Mouse (Mus musculus): ENCODE results near the gene Adipor2.
A peak's percentile ranks its signal among the peaks of the same experiment; 100 is the strongest.
"Not testable (repeated sequence)": the region's sequence is repeated elsewhere in the genome, so short reads cannot be mapped to it uniquely, and the experiment has no call there.

Adipor2 gene

DNA sequence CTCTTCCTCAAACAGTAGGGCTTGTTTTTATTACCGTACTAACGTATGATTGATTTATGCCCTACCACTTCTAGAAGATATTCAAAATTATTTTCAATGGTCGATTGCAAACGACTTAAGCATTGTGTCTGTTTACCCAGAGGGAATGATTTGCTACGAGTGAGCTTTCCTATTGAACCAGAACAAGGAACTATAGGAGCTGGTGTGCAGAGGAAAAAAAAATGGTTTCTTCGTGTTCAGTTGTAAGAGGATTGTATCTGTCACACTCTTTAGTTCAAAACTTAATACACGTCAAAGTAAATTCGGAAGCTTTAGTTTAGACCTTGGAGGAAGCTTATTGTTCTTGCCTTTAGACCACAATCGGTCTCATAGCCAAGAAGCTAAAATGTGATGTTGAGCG is 28.4 kb downstream of the Adipor2 start:
- no peak for DNase-seq

DNA sequence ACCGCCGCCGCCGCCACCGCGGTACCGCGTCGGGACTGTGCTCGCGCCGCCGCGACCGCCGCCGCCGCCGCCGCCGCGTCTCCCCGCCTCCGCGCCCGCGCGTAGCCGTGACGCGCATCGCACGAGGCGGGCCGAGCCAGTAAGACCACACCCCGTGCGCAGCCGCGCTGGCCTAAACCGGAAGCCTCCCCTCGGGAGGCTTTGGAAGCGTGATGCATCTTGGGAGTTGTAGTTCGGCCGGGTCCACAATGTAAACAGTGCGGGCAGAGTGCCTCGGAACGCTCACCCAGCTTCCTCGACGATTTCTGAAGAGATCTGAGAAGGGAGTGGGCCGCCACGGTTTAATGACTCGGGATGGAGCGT is 28.9 kb downstream of the Adipor2 start:
- DNase-seq = peak; percentile 96 to 97

DNA sequence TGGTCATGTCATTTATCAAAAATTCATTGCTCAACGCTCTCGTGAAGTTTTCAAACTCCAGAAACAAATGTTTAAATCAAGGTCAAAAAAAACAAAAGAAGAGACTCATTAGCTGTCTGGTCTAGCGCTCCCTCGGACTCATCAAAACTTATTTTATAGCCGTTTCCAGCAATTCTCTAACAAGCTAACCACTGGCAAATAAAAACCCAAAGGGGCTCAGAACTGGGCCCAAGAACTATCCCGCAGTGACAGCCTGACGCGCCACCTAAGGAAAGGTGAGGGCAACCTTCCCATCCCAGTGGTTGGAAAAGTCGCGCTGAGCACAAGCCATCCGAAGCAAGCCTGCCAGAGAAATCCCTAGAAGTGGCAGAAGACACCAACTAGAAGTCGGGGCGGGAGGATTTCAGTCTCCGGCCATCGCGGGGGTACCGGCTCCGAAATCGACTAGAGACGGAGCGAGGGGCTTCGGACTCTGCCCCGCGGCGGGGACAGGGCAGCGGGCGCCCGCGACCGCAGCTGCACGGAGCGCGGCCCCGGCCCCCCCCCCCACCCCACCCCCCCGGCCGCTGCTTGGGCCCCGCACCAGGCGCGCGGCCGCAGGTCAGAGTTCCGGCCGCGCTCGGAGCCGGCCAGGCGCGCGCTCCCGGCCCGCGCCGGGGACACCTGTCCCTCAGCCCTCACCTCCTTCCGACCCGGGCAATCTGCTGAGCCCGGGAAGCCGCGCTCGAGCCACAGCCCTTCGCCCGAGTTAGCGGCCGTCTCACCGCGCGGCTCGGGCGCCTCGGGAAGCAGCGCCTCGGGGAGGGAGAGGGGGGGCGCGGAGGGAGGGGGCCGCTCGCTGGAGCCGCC is 29.5 kb downstream of the Adipor2 start:
- DNase-seq = peak in 1 of 2 experiments; percentile 31

GRCm38 (mm10) chr6:119386821-119387220 is 30.7 kb downstream of the Adipor2 start:
- DNase-seq = no peak

GRCm38 (mm10) chr6:119386421-119386820 is 31.1 kb downstream of the Adipor2 start:
- DNase-seq = no peak

DNA sequence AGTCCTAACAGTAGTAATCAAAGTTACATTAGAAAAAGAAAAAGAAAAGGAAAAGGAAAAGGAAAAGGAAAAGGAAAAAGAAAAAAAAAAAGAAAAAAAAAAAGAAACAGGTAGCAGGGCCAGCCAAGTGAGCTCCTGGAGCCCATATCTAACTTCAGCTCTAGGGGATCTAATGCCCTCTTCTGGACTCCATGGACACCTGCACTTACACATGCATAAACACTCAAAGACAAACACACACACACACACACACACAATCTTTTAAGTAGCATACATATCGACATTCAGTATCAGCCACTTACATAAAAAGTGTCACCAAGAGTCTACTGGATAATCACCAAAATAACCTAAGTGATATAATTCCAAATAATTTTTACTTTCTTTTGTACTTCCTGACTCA is 31.8 kb downstream of the Adipor2 start:
- DNase-seq = no peak

GRCm38 (mm10) chr6:119378631-119379030 is 38.9 kb downstream of the Adipor2 start:
- no peak for DNase-seq

DNA sequence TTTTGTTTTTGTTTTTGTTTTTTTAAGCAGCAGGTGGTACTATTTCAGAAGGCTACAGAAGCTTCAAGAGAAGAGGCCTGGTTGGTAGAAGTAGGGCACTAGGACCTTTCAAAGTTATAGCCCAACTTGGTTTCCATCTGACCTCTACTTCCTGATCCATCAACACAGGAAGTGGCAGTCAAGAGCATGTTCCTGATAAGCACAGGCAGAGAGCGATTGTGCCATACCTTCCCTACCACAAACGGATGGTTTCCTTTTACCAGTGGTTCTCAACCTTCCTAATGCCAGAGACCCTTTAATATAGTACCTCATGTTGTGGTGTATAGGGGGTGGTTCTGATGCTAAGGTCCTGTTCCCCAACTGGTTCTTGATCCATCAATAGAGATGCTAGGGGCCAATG is 39.9 kb downstream of the Adipor2 start:
- peak; percentile 30 to 67 for DNase-seq

DNA sequence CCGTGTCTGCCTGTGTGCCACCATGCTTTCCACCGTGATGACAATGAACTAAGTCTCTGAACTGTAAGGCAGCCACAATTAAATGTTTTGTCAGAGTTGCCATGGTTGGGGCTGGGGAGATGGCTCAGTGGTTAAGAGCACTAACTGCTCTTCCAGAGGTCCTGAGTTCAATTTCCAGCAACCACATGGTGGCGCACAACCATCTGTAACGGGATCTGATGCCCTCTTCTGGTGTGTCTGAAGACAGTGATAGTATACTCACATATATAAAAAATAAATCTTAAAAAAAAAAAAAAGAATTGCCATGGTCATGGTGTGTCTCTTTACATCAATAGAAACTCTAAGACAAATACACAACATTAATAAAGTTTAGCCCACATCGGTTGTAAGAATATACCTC is 42.5 kb downstream of the Adipor2 start:
- DNase-seq = no peak

DNA sequence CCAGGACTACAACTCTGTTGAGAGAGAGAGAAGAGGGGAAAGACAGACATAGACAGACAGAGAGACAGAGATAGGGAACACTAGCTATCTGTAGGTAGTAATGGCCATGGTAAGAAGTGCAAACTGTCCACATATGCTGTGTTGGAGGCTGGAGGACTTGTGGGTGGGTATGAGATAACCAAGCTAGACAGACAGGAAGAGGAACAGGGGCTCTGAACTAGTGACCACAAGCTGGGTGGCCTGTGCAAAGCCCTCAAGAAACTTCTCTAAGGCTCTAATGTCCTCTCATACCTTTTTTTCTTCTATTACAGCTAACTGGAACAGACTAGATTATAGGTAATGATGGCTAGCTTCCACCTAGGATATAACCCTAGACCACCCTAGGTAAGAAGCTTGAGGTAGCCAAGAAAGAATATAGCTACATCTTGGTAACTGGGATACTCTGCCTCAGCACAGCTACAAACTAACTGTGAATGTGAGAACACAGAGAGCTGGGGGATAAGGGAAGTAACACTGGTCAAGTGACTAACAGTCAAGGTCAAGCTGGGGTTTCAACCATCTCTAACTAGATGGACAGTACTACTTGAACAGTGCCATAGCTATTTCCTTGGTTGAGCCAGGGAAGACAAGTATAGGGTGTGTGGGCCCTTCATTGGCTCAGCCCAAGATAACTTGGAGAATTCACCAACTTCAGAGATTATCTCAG is 44.4 kb downstream of the Adipor2 start:
- DNase-seq = no peak

GRCm38 (mm10) chr6:119372237-119372636 is 45.3 kb downstream of the Adipor2 start:
- no peak for DNase-seq

DNA sequence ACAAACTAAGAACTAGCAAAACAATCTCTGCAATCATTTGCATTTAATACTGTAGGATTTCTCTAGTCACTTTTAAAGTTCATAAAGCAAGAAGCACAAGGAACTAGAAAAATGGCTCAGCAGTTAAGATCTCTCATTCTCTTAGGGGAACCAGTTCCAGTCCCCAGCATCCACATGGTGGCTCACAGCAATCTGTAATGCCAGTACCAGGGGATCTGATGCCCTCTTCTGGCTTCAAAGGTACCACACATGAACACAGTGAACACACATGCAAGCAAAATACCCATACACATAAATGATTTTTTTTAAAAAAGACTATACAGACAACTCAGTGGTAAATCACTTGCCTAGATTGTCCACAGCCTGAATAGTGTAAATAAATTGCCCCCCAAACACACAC is 45.9 kb downstream of the Adipor2 start:
- no peak for DNase-seq

GRCm38 (mm10) chr6:119367382-119367781 is 50.1 kb downstream of the Adipor2 start:
- DNase-seq = no peak

DNA sequence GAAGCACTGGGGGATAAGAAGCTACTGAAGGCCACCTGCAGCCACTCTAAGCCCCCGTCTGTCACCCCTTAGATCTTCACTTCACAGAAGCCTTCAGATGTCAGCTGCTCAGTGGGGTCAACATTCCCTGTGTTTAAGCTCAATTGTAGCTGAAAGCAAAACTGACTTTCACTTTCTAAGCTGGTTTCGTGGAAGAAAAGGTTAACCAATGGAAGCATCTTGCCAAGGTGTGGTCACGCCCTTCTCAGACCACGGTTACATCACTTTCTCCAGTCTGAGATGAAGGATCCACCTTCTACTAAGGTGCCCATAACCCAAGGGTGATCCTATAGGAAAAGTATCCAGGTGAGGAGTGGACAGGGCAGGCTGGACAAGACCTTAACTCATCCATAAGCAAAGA is 50.7 kb downstream of the Adipor2 start:
- not testable (repeated sequence) for DNase-seq

DNA sequence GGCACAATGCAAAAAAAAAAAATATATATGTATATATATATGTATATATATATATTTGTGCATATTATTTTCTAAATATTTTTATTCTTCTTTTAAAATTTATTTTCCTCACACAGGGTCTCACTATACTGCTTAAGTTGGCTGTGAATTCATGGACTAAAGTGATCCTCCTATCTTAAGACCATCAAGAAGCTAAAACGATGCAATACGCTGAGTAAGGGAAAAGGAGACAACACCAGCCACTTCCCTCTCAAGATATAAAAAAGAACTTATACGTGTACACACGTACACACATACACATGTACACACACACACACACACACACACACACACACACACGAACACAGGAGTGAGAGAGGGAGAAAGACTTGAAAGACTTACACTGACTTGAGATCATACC is 53.9 kb downstream of the Adipor2 start:
- DNase-seq = no peak

DNA sequence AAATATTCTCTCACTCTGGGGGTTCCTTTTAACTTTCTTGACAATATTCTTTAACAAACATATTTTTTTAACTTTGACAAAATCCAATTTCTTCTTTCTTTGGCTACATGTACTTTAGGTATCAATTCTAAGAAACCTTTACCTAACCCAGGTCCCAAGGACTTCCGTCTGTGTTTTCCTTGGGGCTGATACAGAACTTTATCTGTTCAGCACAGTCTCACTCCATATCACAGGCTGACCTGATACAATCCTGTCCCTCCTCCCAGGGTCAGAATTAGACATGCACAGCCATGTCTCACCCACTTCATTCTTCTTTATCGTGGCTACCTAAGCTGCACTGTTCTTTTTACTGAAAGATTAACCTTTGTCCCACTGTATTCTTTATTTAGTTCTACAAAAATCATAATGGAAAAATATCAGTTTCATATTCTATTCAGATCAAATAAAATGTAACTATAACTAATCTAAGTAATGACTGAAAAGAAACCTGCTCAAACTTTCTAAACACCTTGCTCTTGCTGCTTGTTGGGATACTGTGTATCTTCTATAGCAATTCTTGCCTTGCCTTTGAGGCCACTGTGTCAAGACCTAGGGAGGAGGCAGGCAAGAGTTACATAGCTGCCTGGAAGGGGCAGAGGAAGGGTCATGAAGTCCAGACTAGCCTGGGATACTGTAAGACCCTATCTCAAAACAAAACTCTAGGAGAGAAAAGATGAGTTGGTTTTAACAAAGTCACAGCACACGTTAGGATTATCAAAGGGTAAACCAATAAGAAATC is 56.4 kb downstream of the Adipor2 start:
- no peak for DNase-seq

DNA sequence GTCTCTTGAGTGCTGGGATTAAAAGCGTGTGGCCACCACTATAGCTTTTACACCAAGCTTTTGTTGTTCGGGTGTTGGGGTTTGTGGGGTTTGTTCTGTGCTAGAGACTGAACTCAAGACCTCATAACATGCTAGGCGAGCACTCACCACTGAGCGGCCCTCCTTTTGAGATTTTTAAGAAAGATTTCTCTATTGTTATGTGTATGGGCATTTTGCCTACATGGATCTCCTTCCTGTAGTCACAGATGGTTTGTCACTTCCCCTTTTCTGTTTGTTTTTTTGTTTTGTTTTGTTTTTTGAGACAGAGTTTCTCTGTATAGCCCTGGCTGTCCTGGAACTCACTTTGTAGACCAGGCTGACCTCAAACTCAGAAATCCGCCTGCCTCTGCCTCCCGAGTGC is 57.3 kb downstream of the Adipor2 start:
- DNase-seq = not testable (repeated sequence)

GRCm38 (mm10) chr6:119358020-119358571 is 59.4 kb downstream of the Adipor2 start:
- DNase-seq = no peak

DNA sequence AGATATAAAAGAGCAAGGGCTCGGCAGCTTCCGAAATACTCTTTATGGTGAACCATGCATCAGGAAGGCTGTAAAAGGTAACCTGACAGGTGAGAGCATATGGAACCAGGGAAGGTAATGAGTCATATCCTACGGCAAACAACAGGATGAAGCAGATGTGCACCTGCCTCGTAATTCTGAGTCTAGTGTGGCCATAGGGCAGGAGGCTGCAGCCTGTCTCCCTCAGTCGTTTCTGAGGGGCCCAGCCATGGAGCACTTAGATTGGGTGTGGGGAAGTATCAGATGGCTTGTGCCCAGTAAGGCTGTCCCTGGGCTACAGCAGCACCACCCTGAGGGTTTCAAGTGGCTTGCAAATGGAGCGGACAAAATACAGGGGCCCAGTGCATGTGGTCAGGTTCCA is 65.0 kb downstream of the Adipor2 start:
- no peak for DNase-seq

DNA sequence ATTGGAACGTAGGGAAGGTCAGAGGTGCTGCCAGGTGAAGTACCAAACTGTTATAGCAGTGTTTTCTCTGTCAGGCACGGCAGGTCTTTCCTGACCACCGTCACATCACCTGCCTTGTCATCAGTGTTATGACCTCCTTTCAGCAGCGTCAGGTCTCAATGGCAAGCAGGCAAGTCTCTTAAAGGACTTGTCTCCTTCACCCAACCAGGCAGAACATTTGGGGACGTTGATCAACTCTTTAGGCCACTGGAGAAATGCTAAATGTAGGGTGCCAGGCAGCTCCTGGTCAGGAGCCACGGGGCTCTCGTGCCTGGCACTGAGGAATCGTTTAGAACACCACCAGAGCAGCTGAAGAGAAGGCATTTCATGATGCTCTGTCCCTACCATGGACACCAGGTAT is 65.8 kb downstream of the Adipor2 start:
- DNase-seq = no peak

- no peak for DNase-seq
These were observed 66.8 kb downstream of the Adipor2 start for GRCm38 (mm10) chr6:119350703-119351198.

GRCm38 (mm10) chr6:119348234-119348633 is 69.3 kb downstream of the Adipor2 start:
- peak; percentile 64 to 72 for DNase-seq

GRCm38 (mm10) chr6:119347813-119348212 is 69.7 kb downstream of the Adipor2 start:
- DNase-seq = no peak
